Mouse (Mus musculus): Measurements from ENCODE around the gene Hap1.

DNA sequence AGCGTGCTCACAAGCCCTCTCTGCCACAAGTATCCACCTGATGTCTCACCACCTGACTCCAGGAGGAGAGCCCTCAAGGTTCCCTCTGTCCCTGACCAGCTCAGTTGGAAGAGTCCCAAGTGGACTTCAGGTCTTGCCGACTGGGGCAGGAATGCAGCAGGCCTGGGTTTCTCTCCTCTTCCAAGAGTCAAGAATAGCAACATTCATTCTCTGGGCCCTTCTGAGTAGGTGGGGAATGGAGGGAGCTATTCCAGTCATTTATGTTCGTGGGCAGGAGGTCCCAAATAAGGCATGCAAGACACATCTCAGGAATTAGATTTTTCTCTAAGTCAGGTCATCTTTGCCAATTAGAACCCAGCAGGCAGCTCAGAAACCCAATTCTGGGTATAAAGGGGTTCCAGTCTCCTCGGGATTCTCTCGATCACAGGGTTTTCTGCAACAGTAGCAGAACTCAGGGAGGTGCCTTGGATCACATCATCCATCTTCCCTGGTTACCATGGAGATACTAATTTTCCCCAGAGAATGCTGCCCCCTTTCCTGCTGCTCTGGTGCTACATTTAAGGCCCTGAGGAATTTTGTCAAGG, 43.7 kb downstream of the Hap1 start:
- TF ChIP-seq POLR2A (IDR thresholded peaks at IDR 0.05; ENCODE audit: low read depth, low read length) (no peak), CTCF (IDR thresholded peaks at IDR 0.05; ENCODE audit: borderline replicate concordance, insufficient read depth, low read length) (no peak)
